Mouse (Mus musculus): ENCODE measurements at regions not wholly inside any gene's neighbourhood (a gene's known extent, or its start where the extent isn't known, plus 50 kb on each side); places are given as distances from the start of the nearest gene placed in this dataset.

DNA sequence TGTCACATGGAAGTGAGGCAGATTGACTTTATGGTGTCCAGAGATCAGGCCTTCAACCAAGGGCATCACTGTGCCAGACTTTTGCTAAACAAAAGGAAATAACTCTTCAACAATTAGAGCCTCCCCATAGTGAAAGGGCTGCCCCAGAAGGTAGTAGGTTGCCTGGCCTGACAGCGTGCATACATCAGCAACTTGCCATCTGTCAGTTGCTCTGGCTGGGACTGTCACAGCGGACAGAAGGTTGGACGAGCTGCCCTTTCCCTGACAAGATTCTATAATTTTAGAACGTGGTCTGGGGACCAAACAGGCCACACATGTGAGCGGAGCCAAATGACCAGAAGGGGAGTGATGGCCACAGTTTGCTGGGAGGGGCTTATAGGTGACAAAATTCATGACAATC lies 119.7 kb upstream of the Rpl38 start:
- no peak for DNase-seq

DNA sequence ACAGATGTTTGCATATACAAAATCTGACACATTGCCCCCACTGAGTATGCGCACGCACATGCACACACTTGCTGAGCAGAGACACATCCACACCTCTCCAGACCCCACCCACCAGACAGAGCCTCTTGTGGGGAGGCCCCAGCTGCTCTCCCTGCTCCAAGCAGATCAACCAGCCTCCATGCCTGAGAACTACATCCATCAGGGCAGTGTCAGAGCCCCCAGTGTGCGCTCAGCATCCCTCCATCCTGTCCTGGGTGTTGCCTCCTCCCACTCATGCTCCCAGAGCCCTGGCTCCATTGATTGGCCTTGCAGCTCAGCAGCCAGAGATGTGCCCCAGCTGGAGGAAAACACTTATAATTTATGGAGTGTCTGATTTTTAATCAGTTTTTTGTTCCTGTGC lies 124.1 kb upstream of the Rpl38 start:
- DNase-seq: no peak

DNA sequence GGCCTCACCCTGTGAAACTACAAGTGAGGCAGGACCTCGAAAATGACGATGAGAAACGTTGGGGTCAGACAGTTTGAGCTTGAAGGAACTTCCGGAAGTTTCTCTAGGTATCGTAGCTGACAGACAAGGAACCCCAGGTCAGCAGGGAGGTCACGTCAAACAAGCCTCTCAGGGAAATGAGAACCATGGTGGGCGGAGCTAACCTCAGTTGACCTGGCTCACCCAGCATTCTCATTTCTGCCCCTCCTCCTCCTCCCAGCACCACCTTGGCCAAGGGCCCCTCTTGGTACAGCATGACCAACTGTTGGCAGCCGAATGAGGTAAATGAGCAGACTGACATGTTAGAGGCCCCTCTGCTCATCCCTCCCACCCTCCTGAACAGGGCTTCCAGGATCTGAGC lies 126.2 kb upstream of the Rpl38 start:
- no peak for DNase-seq

DNA sequence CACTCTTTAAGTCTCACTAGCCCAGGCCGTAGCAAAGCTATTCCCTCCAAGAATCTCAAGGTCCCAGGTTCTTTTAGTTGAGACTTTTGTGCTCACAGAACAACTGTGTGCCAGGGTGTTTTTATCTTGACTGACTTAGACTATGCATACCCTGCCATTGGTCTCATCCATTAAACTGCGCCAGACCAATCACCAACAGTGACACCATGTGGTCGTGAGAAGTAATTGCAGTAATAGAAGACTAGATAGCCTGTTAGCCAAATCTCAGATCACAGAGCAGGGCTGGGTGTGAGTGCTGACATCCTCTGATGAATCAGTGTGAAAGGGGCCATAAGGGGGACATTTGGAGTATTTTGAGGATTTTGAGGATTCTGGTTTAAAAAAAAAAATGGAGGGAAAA lies 127.8 kb upstream of the Rpl38 start:
- no peak for DNase-seq

DNA sequence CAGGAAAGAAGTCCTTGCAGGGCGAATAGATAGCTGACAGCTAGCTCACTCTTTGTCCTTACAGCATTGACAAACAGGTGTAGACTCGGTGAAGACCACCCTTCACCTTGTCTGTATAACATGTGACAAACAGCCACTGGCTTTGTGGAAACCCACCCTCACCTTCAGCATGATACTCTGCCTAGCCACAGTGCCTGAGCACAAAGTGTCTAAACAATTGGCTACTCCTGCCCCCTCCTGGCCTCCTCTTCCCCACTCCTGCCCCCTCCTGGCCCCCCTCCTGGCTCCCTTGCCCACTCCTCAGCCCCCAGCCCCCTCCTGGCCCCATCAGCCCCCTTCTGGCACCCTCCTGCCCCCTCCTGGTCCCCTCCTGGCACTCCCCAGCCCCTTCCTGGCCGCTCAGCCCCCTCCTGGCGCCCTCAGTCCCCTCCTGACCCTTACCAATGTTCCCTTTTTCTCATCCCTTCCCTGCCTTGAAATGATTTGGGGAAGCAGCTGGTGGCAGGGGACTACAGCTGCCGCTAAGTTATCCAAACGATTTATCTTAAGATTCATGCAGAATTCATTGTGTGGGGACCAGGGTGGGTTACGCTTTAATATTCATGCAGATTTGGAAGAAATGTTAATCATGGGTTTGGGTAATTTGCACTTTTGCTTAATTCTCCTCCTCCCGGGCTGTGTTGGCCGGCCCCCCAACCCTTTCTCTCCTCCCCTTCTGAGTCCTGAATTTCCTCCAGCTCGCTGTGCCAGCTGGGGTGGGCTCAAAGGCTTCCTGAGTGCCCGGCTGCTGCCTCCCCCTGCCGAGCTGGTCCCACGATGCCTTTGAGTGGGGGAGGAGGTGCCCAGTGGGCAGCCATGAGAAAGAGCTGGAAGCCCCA lies 131.5 kb upstream of the Rpl38 start:
- peak; percentile 79 for DNase-seq

DNA sequence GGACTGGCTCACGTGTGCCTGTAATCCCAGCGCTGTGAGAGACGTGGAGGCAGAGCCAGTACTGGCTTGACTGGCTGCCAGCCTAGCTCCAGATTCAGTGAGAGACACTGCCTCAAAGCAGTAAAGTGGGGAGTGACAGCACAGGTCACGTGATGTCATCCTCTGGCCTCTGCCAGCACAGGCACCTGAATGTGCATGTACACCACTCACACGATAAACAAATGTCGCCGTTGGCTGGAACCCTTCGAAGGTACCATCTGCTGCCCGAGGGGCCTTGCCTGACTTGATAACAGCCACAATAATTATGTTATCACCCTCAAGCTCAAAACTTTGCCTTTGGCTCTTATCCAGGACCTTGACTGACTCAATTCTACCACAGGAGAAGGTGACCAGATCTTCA lies 132.4 kb upstream of the Rpl38 start:
- DNase-seq: no peak

DNA sequence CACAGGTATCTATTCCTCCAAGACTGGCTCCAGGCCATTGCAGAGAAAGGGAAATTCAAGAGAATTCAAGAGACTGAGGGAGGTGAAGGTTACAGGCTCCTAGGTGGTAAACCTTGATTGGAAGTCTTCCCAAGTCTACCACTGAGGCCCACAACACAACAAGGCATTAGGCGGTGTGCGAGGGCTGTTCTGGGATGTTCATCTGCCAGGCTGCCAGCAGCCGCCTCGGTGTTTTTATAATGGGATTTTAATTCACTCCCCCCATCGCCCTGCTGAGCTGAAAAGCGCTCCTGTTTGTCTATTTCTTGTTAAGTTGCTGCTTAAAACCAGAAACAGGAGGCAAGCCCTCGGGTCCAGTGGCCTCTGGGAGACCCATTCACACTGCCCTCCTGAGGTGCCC lies 133.9 kb upstream of the Rpl38 start:
- DNase-seq: no peak

DNA sequence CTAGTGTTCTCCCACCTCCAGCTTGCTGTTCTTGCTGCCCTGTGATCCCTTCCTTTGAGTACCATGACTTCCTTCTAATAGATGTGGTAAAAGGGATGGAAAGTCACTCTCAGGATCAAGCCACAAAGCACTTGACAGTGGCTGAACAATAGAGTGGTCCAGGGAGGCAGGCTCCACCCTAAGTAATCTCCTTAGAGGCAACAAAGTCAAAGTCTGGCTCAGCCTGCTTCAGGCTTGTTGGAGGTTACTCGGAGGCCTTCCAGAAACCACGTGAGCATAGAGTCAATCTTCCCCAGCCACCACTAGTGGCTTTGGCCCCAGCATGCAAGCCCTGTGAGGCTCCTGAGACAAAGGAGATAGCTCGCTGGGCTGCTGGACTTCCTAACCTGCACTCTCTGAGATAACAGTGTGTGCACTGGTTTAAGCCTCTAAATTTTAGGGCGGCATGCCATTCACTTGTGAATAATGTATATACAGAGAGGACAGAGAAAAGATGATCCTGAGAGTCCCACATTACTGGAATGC lies 137.0 kb upstream of the Rpl38 start:
- DNase-seq: no peak

DNA sequence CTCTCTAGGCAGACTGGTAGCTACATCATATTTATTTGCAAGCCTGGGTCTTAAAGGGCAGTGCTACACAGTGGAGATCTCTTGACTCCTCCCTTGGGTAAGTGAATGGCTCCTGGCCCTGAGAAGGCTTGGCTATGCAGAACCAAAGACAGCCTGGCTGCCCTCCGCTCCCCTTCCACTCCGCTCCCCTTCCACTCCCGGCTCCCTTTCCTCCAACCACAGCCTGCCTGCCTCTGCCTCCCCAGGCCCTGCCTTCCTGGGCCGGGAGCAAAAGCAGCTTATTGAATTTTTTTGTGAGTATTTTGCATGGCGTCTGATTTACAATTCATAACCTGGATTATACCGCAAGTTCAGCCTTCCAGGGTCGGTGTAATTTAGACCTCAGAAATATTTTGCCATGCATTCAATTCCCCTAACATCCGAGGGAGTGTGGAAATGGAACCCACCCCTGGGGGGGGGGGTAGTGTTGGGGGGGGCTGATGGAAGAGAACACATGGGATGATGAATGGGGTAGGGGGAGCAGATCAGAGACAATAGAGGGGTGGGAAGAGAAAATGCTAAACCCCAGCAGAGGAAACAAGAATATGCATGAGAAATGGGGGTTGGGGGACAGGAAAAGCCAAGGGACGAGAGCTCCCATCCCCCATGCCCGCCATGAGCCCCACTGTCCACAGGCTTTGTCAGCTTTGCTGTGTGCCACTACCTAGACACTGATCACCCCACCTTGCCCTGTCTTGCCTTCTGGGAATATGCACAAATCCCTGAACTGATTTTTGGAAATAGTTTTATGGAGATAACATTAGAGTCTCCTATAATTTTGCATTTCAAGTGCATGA lies 139.2 kb upstream of the Rpl38 start:
- no peak for DNase-seq

DNA sequence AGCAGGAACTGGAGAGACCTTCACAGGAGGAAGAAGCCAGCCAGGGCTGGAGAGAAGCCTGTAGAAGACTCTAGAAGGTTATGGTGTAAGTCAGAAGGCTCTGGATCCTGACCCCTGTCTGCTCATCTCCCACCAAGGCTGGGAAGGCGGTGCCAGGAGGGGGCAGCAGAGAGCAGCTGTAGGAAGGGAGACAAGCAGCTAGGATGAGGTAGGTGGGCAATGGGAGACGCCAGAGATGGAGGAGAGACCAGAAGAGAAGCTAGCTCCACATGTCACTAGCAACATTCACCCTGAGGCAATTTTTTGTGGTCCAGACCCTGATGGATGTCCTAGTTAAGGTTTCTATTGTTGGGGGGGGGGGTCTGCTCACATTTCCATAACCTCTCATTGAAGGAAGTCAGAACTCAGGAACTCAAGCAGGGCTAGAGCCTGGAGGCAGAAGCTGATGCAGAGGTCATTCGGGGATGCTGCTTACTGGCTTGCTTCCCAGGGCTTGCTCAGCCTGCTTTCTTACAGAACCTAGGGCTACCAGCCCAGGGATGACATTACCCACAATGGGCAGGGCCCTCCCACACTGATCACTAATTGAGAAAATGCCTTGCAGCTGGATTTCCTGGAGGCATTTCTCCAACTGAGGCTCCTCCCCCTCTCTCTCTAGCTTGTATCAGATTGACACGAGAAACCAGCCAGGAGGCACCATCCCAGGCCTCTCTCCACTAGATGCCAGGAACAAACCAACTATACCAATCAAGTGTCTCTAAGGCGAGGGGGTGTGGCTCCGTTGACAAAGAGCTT lies 144.7 kb upstream of the Rpl38 start:
- peak; percentile 83 for DNase-seq

DNA sequence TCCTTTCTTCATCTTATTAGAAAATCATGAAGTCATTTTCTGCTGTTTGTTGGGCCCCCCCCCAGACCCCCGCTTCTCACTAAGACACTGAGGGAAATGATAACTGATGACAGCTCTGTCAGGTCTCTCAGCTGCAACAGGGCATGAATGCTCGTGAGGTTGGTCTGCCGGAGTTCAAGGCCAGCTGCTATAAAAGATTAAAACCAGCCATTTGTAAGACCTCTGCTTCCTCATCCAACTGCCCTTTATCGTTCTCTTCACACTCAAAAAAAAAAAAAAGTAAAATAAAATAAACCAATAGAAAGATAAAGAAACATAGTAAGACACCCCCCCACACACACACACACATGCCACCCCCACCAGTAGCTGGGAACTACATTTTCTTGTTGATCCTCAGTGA lies 153.0 kb upstream of the Rpl38 start:
- DNase-seq: no peak

DNA sequence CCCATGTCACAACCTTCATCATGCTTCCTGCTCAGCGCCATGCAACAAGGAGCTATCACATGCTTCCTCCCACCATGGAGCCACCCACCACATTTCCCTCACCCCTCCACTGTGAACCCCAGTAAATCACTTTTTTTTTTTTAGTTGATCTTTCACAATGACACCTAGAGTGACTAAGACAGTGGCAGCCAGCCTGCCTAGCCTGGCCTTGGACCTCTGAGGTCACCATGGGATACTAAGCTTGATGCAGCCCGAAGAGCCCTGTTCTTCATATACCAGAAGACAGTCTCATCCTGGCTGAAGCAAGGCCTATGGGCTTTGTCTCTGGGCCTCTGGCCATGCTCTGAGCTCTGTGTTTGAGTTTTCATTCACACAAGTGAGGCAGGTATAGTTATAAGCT lies 154.2 kb upstream of the Rpl38 start:
- DNase-seq: no peak

DNA sequence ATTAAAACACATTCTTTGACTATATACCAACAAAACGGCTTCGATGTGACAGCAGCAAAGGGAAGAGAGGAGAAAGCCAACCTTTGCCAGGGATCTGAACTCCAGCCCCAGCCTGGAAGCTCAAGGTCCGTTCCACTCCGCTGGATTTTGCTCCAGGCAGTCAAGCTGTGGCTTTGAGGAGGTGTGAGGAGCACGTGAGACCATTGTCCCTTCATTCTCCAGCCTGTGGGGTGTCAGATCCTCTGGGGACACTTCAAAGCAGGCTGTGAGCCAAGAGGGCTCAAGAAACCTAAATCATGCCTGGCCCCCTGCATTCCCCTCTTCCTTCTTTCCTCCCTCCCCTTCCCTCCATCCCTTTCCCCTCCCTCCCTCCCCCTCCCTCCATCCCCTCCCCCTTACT lies 154.9 kb upstream of the Rpl38 start:
- DNase-seq: peak; percentile 39

DNA sequence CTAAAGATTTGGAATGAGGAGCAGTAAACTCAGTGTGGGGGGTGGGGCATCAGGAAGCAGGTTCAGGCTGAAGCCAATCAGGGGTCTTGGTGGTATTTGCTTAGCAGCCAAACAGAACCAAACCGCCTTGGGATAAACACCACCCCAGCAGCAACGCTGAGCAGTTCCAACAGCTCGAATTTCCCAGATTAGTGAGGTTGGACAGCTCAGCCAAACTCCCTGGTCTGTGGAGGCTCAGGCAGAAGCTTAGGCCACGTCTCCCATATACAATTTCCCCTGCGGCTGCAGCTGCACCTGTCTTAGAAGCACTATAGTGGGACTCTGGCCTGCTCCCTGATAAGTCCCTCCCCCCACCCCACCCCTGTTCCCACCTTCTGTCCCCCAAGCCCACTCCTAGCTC lies 156.3 kb upstream of the Rpl38 start:
- no peak for DNase-seq

DNA sequence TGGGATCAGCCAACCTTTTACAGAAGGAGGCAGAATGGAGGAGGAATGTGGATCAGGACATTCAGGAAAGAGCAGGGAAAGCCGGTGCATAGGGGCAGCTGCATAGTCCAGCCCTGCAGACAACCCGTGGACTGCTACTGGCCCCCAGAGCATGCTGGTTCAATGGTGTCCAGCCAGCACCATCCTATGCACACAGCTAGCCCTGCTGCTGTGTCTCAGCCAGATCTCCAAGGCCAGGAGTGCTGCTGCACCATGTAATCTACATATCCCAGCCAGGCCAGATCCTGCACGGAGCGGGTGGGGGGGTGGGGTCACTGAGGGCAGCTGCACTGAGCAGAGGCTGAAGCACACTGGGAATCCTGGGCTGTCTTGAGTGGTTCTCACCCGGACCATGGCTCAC lies 165.8 kb upstream of the Rpl38 start:
- no peak for DNase-seq

DNA sequence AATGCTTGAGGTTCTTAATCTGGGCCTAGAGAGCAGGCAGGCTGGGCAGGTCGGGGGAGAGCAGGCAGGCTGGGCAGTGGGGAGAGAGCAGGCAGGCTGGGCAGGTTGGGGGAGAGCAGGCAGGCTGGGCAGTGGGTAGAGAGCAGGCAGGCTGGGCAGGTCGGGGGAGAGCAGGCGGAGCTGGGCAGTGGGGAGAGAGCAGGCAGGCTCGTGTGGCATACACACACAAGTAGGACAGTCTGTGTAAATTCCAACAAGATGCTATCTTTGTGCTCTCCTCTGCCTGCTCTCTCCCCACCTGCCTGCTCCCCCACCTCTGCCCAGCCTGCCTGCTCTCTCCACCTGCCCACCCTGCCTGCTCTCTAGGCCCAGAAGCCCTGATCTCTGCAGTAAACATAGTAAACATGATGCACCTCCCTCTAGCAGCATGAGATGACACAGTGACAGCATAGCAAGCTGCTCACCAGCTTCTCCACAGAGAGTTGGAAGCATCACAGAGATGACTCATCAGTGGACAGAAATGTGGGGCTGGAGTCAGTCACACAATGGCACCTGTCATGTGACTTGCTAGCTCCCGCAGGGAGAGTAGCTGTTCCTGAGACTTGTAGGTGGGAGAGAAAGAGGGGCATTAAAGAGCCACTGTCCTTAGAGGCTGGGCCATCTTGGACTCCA lies 166.3 kb upstream of the Rpl38 start:
- peak; percentile 67 for DNase-seq

DNA sequence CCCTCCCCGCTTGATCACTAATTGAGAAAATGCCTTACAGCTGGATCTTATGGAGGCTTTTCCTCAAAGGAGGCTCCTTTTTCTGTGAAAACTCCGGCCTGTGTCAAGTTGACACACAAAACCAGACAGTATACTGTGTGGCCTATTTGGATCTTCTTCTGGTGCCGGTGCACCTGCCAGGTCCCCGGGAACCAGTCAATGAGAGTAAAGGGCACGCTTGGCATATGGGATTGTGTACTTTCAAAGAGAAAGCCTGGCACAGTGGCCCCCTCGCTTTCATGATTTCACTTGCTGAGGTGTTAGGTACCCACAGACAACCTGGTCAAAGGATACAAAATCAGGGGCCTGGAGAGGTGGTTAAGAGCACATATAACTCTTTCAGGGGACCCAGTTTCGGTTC lies 167.9 kb upstream of the Rpl38 start:
- DNase-seq: no peak

DNA sequence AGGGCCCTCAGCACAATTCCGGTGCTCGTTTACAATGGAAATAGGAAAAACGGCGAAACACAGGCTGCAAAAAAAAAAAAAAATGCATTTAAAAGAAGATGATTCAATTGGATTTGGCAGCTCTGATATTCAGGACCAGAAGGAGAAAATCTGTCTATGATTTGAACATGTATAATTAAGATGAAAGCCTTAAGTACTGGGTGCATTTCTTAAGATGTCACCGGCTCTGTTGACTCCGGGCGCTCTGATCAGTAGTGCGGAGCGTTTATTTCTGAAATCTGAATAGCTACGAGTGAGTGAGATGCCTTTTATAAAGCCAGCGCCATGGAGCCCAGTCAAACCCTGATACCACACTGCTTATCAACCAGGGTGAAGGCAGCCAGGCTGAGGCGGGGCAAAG lies 168.7 kb upstream of the Rpl38 start:
- no peak for DNase-seq

DNA sequence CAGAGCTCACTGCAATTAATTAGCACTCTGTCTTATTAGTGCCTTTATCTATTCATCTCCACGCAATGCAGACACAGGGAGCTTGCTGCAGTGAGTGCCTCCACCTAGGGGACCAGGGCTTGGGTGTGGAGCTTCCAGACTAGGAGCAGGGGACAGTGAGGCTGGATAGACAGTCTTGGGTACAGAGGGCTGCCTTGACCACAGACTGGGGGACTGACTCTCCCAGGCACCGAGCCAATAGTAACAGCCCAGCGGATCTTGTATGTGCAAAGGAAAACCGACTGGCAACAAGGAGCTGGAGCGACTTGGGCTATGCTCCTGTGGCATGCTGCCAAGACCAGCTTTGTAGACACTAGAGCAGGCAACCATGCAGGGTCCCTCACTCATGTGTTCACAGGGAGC lies 172.8 kb upstream of the Rpl38 start:
- DNase-seq: peak; percentile 74

DNA sequence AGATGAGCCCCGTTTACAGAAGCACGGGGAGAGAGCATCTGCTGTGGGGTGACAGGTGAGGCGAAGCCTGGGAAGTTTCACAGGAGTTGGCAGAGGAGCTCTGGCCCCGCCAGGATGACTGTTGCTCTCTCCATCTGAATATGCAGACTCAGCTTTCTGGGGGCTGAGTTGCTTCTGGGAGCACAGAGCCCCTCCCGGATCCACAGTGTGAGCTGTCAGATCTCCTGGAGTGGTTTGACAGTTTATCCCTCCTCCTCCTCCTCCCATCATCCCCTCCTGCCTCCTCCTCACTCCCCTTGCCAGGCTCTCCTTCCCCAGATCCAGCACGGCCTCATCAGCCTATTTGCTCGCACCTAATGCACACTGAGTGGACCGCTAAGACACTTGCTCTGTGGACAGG lies 181.9 kb upstream of the Rpl38 start:
- DNase-seq: no peak

DNA sequence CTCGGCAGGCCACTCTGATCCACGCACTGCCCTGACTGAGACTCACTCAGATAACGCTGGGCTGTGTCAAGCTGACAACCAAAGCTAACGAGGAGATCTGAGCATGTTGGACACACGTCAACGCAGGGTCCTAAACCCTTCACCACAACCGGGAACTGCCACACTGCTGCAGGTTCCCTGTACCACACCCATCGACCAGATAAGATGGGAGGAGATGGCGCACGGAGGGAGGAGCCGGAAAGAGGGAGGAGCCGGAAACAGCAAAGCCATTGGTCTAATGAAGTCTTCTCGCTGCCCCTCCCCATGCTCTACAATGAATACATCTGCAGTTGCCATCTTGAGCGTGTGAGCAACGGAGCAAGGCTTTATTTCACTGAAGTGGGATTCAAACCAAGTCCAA lies 182.9 kb upstream of the Rpl38 start:
- DNase-seq: no peak

DNA sequence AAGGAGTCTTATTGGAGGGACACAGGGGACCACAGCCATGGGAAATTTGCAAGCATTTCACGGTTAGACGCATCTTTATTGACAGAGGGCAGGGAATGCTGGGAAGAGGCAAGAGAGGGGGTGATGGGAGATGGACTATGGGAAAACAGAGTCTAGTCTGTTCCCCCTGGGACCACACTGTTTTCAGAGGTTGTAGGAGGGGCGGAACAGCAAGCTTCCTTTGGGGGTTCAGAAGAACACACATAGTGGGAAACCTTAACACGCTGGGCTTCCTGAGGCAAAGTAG lies 183.7 kb upstream of the Rpl38 start:
- DNase-seq: peak; percentile 53
